8 mouse cellular contexts compared by ENCODE assay signal in genomic region chr17:84365006-84365716, GRCm38 (mm10).
A peak's percentile ranks its signal among the peaks of the same experiment; 100 is the strongest.
DNase-seq lines count a peak whose midpoint lies in the region; ATAC-seq lines count a peak whose summit lies in the region.

No protein-coding gene starts in this region.

- H3K4me3 ChIP-seq in brown adipose tissue, adult 24 weeks (ENCODE audit: insufficient read depth, low read depth, low read length), result no peak overlapping the region
- H3K4me3 ChIP-seq in forebrain, embryonic 10.5 days, result no peak overlapping the region
- no peak overlapping the region for H3K4me3 ChIP-seq in limb, embryonic 15.5 days

- H3K27me3 ChIP-seq in forebrain, embryonic 10.5 days (ENCODE audit: poor library complexity, severe bottlenecking), result no peaks in the 10 kb centered on the region
- H3K27me3 ChIP-seq in limb, embryonic 15.5 days, result no peaks in the 10 kb centered on the region

- peak overlapping the region; percentile 55 for H3K27ac ChIP-seq in brown adipose tissue, adult 24 weeks (replicated peaks; ENCODE audit: low read depth, low read length)
- peak overlapping the region; percentile 79 for H3K27ac ChIP-seq in forebrain, embryonic 10.5 days
- peak overlapping the region; percentile 86 for H3K27ac ChIP-seq in limb, embryonic 15.5 days

- no peak overlapping the region for H3K4me2 ChIP-seq in limb, embryonic 15.5 days

- H3K36me3 ChIP-seq in forebrain, embryonic 10.5 days (replicated peaks), result peaks cover 16% of the 10 kb centered on the region
- H3K36me3 ChIP-seq in limb, embryonic 15.5 days, result no peaks in the 10 kb centered on the region

- peak; percentile 17 for DNase-seq in kidney, adult 9 months
- DNase-seq in kidney, postnatal 4 days, result no peak
- DNase-seq in forebrain, embryonic 10.5 days (ENCODE audit: extremely low spot score, low spot score), result no peak
- DNase-seq in spleen, postnatal 10 days (ENCODE audit: low spot score in 2 of 2), result no peak
- no peak for DNase-seq in thymus, adult 18-20 months

- no peak for ATAC-seq in limb, embryonic 15.5 days (ENCODE audit: insufficient number of reproducible peaks, low FRiP score, low TSS enrichment, low read depth)
- no peak for ATAC-seq in erythroblast, adult 5-6 weeks (replicated peaks; ENCODE audit: low FRiP score, poor library complexity, severe bottlenecking)

- 80% methylated on average over 9 of the region's 9 CpGs for WGBS in forebrain, embryonic 10.5 days
- 33% methylated on average over 9 of the region's 9 CpGs for WGBS in limb, embryonic 15.5 days

- no peak overlapping the region for H3K9ac ChIP-seq in limb, embryonic 15.5 days

- no peaks in the 10 kb centered on the region for H3K9me3 ChIP-seq in forebrain, embryonic 10.5 days
- no peaks in the 10 kb centered on the region for H3K9me3 ChIP-seq in limb, embryonic 15.5 days

- H3K4me1 ChIP-seq in brown adipose tissue, adult 24 weeks (ENCODE audit: control insufficient read depth, insufficient read depth, insufficient read length, low read length), result peaks cover 37% of the 10 kb centered on the region
- peaks cover 63% of the 10 kb centered on the region for H3K4me1 ChIP-seq in forebrain, embryonic 10.5 days
- peaks cover 58% of the 10 kb centered on the region for H3K4me1 ChIP-seq in limb, embryonic 15.5 days
